Mouse (Mus musculus) lung, embryonic 14.5 days (tissue): ENCODE measurements around the gene Nab1. TPM values are rescaled to one million over a fixed set of nuclear protein-coding genes. Genes with fewer than 3 reads are reported as not detected.

Experiments
- ATAC-seq: fragments of 200-750 bp; cut with Nextera tagmentation; 2 replicates; pipeline ENCODE4 v1.8.0; 2017; ENCODE audit warnings: mild to moderate bottlenecking, moderate TSS enrichment, moderate library complexity; ENCODE audit not compliant: insufficient read depth
- DNase-seq: peaks from one replicate; pipeline ENCODE4 v3.0.0-alpha.2; 2015
- H3K27ac ChIP-seq: fragments of 300-500 bp; sonication (generic); 2 replicates; pipeline ENCODE4 v1.5.1; 2014; ENCODE audit warnings: low read depth, mild to moderate bottlenecking, moderate library complexity
- H3K27me3 ChIP-seq: fragments of 300-500 bp; sonication (generic); 2 replicates; pipeline ENCODE4 v1.6.1; 2014; ENCODE audit warnings: low read length, control low read depth; ENCODE audit not compliant: insufficient read depth
- H3K36me3 ChIP-seq: fragments of 300-500 bp; sonication (generic); 2 replicates; pipeline ENCODE4 v1.6.1; 2014; ENCODE audit warnings: control low read depth; ENCODE audit not compliant: insufficient read depth
- H3K4me1 ChIP-seq: fragments of 300-500 bp; sonication (generic); 2 replicates; pipeline ENCODE4 v1.6.1; 2014; ENCODE audit warnings: antibody characterized with exemption, control low read depth; ENCODE audit not compliant: insufficient read depth
- H3K4me2 ChIP-seq: fragments of 300-500 bp; sonication (generic); 2 replicates; pipeline ENCODE4 v1.6.1; 2014; ENCODE audit warnings: mild to moderate bottlenecking
- H3K4me3 ChIP-seq: fragments of 300-500 bp; sonication (generic); 2 replicates; pipeline ENCODE4 v1.5.1; 2014; ENCODE audit warnings: low read depth, low read length
- H3K9ac ChIP-seq: fragments of 300-500 bp; sonication (generic); 2 replicates; pipeline ENCODE4 v1.6.1; 2014
- H3K9me3 ChIP-seq: fragments of 300-500 bp; sonication (generic); 2 replicates; pipeline ENCODE4 v1.6.1; 2016; ENCODE audit warnings: low read depth, low read length, control low read depth
- CTCF ChIP-seq: IDR thresholded peaks from 2 replicates; pipeline ENCODE4 v1.5.1; 2016; ENCODE audit warnings: antibody characterized with exemption, low read depth
- WGBS: fragments of 180-500 bp; shearing (Covaris S2); extraction: QIAGEN DNeasy Blood & Tissue Kit; methylation state at CpG from one replicate; pipeline ENCODE4 v1.1.7; 2014; 5-methylcytosine and 5-hydroxymethylcytosine counted together
- polyA plus RNA-seq: library from polyadenylated mRNA; unstranded; fragments of >200 nt; fragmentation: Nextera tagmentation; extraction: Ambion mirVana; gene quantifications from 2 replicates; pipeline ENCODE4 v1.2.1, GENCODE M21; 2014

Nab1 gene
- polyA plus RNA-seq, 1 experiment from 2014 or later, result 25.7 TPM

GRCm38 (mm10) chr1:52430116-52430515 lies 70.4 kb downstream of the Nab1 start:
- H3K27me3 ChIP-seq, result no peaks in the 10 kb centered on the region
- no peaks in the 10 kb centered on the region for H3K9me3 ChIP-seq
- H3K9ac ChIP-seq, result no peak overlapping the region
- TF ChIP-seq CTCF, result no peak
- no peak overlapping the region for H3K4me3 ChIP-seq
- no peak overlapping the region for H3K27ac ChIP-seq
- WGBS, result 76% methylated on average over 1 of the region's 1 CpGs
- ATAC-seq (no peak), DNase-seq (no peak)
- H3K4me2 ChIP-seq, result no peak overlapping the region
- no peaks in the 10 kb centered on the region for H3K4me1 ChIP-seq
- H3K36me3 ChIP-seq, result no peaks in the 10 kb centered on the region

GRCm38 (mm10) chr1:52427841-52428464 lies 72.5 kb downstream of the Nab1 start:
- no peaks in the 10 kb centered on the region for H3K4me1 ChIP-seq
- no peaks in the 10 kb centered on the region for H3K27me3 ChIP-seq
- H3K9me3 ChIP-seq, result no peaks in the 10 kb centered on the region
- no peak overlapping the region for H3K27ac ChIP-seq
- DNase-seq (peak; percentile 65), ATAC-seq (peak; percentile 44; the same call in 1 of the 2 replicates)
- no peaks in the 10 kb centered on the region for H3K36me3 ChIP-seq
- no peak overlapping the region for H3K4me3 ChIP-seq
- no peak overlapping the region for H3K4me2 ChIP-seq
- no peak overlapping the region for H3K9ac ChIP-seq
- TF ChIP-seq CTCF, result no peak
- WGBS, result 65% methylated on average over 2 of the region's 2 CpGs

- H3K4me1 ChIP-seq, result no peaks in the 10 kb centered on the region
- H3K36me3 ChIP-seq, result no peaks in the 10 kb centered on the region
- no peak for TF ChIP-seq CTCF
- WGBS, result 51% methylated on average over 1 of the region's 1 CpGs
- no peak for DNase-seq
- ATAC-seq, result no peak
- no peaks in the 10 kb centered on the region for H3K9me3 ChIP-seq
- no peak overlapping the region for H3K27ac ChIP-seq
- H3K4me2 ChIP-seq, result no peak overlapping the region
- H3K4me3 ChIP-seq, result no peak overlapping the region
- no peak overlapping the region for H3K9ac ChIP-seq
- no peaks in the 10 kb centered on the region for H3K27me3 ChIP-seq
These were observed 76.6 kb downstream of the Nab1 start for GRCm38 (mm10) chr1:52423846-52424245.

- H3K36me3 ChIP-seq, result no peaks in the 10 kb centered on the region
- no peak overlapping the region for H3K9ac ChIP-seq
- WGBS, result 74% methylated on average over 2 of the region's 2 CpGs
- ATAC-seq (no peak), DNase-seq (no peak)
- no peaks in the 10 kb centered on the region for H3K4me1 ChIP-seq
- no peaks in the 10 kb centered on the region for H3K27me3 ChIP-seq
- H3K27ac ChIP-seq, result no peak overlapping the region
- H3K4me3 ChIP-seq, result no peak overlapping the region
- no peak for TF ChIP-seq CTCF
- no peak overlapping the region for H3K4me2 ChIP-seq
- H3K9me3 ChIP-seq, result no peaks in the 10 kb centered on the region
These were observed 77.4 kb downstream of the Nab1 start for GRCm38 (mm10) chr1:52423057-52423456.

GRCm38 (mm10) chr1:52422137-52422536 lies 78.3 kb downstream of the Nab1 start:
- TF ChIP-seq CTCF, result no peak
- WGBS, result 46% methylated on average over 3 of the region's 3 CpGs
- Histone ChIP-seq H3K4me1 (no peaks in the 10 kb centered on the region), H3K27me3 (no peaks in the 10 kb centered on the region), H3K9me3 (no peaks in the 10 kb centered on the region), H3K36me3 (no peaks in the 10 kb centered on the region), H3K4me3 (no peak overlapping the region), H3K4me2 (no peak overlapping the region), H3K9ac (no peak overlapping the region), H3K27ac (no peak overlapping the region)
- DNase-seq (peak; percentile 48), ATAC-seq (peak; percentile 49; the same call in 1 of the 2 replicates)

GRCm38 (mm10) chr1:52421623-52422022 lies 78.9 kb downstream of the Nab1 start:
- ATAC-seq (0 out of 2 replicates have a peak, but pooled peaks have one; percentile 6), DNase-seq (no peak)
- H3K4me2 ChIP-seq, result no peak overlapping the region
- TF ChIP-seq CTCF, result no peak
- H3K4me3 ChIP-seq, result no peak overlapping the region
- no peaks in the 10 kb centered on the region for H3K36me3 ChIP-seq
- H3K27me3 ChIP-seq, result no peaks in the 10 kb centered on the region
- no peaks in the 10 kb centered on the region for H3K4me1 ChIP-seq
- no peak overlapping the region for H3K27ac ChIP-seq
- H3K9ac ChIP-seq, result no peak overlapping the region
- H3K9me3 ChIP-seq, result no peaks in the 10 kb centered on the region

GRCm38 (mm10) chr1:52419088-52419819 lies 81.2 kb downstream of the Nab1 start:
- Histone ChIP-seq H3K9me3 (no peaks in the 10 kb centered on the region), H3K36me3 (no peaks in the 10 kb centered on the region), H3K27ac (no peak overlapping the region), H3K4me2 (no peak overlapping the region), H3K4me3 (no peak overlapping the region), H3K4me1 (no peaks in the 10 kb centered on the region), H3K9ac (no peak overlapping the region), H3K27me3 (no peaks in the 10 kb centered on the region)
- ATAC-seq, result no peak
- 86% methylated on average over 7 of the region's 7 CpGs for WGBS
- DNase-seq, result no peak
- no peak for TF ChIP-seq CTCF

Other genes with a start within 250 kb of the Nab1 start
- 12.2 and 14.3 TPM in 2 replicates for gene Nemp2, start 130.0 kb upstream of the Nab1 start, polyA plus RNA-seq
- gene Mfsd6, start 226.8 kb upstream of the Nab1 start, polyA plus RNA-seq, result 3.1 and 3.9 TPM in 2 replicates